Mouse (Mus musculus): ENCODE data around the gene Eif3l.

DNA sequence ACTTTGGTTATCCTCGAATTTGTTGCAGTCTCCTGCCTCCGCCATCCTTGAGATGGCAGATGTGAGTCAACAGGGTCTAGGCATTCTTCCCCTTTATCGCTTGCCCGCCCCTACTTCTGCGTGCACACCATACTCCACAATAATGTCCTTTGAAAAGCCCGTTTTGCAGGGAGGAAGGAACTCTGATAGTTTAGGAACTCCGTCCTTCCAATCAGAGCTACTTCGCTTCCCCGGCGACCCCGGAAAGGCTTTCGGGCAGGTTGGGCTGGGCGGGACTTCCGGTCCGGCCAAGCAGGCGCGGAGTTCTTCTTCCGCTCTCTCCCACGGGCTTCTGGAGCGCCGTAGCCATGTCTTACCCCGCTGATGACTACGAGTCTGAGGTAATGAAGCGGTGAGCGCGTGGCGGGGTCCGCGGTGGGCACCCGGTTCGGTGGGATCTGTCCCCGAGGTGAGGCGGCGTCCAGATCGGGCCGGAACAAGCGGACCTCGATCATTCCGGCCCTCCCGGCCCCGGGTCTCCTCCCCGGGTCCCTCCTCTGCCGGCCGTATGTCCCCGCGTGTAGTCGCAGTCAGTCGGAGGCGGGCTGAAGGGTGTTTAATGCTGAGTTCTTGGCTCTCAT, at the start of gene Eif3l:
- TF ChIP-seq EP300 (optimal IDR thresholded peaks at IDR 0.05) (no peak), CTCF (IDR thresholded peaks at IDR 0.05; ENCODE audit: low read depth) (peak; percentile 21; the same call in 1 of the 2 replicates)

Data from stomach, postnatal 0 days (tissue).